Mouse (Mus musculus) WW6 (cell line): ENCODE measurements around the gene Pde7b.

Experiments used
- DNase-seq: peaks from one replicate; pipeline ENCODE4 v3.0.0-alpha.2; 2013; ENCODE audit warnings: low read depth, low spot score

Pde7b gene

GRCm38 (mm10) chr10:20724906-20725305 lies at the start of gene Pde7b:
Gene Pde7b (minus strand): TSS chr10:20725078.
- DNase-seq: no peak

GRCm38 (mm10) chr10:20772056-20772455 lies 47.2 kb upstream of the Pde7b start:
- DNase-seq: no peak

- DNase-seq: no peak
These were observed 45.6 kb upstream of the Pde7b start for GRCm38 (mm10) chr10:20770418-20770888.

- DNase-seq: no peak
These were observed 44.9 kb upstream of the Pde7b start for GRCm38 (mm10) chr10:20769557-20770417.

- no peak for DNase-seq
These were observed 39.5 kb upstream of the Pde7b start for GRCm38 (mm10) chr10:20764352-20764751.

- DNase-seq: no peak
These were observed 34.1 kb upstream of the Pde7b start for GRCm38 (mm10) chr10:20758939-20759338.

GRCm38 (mm10) chr10:20758259-20758658 lies 33.4 kb upstream of the Pde7b start:
- DNase-seq: no peak

- no peak for DNase-seq
These were observed 31.3 kb upstream of the Pde7b start for GRCm38 (mm10) chr10:20756219-20756618.

GRCm38 (mm10) chr10:20752883-20753282 lies 28.0 kb upstream of the Pde7b start:
- DNase-seq: no peak

- no peak for DNase-seq
These were observed 25.9 kb upstream of the Pde7b start for GRCm38 (mm10) chr10:20750642-20751251.

- no peak for DNase-seq
These were observed 24.1 kb upstream of the Pde7b start for GRCm38 (mm10) chr10:20748938-20749337.

GRCm38 (mm10) chr10:20747229-20747628 lies 22.4 kb upstream of the Pde7b start:
- DNase-seq: no peak

GRCm38 (mm10) chr10:20739801-20740200 lies 14.9 kb upstream of the Pde7b start:
- DNase-seq: no peak

- DNase-seq: no peak
These were observed 12.3 kb upstream of the Pde7b start for GRCm38 (mm10) chr10:20737146-20737545.

- DNase-seq: no peak
These were observed 11.0 kb upstream of the Pde7b start for GRCm38 (mm10) chr10:20735775-20736449.

- no peak for DNase-seq
These were observed 8.7 kb upstream of the Pde7b start for GRCm38 (mm10) chr10:20733576-20733975.

- no peak for DNase-seq
These were observed 7.3 kb upstream of the Pde7b start for GRCm38 (mm10) chr10:20732180-20732579.

GRCm38 (mm10) chr10:20730034-20730433 lies 5.2 kb upstream of the Pde7b start:
- no peak for DNase-seq

- no peak for DNase-seq
These were observed 606 bp upstream of the Pde7b start for GRCm38 (mm10) chr10:20725384-20725983.

GRCm38 (mm10) chr10:20724451-20724850 lies 427 bp downstream of the Pde7b start:
- no peak for DNase-seq

GRCm38 (mm10) chr10:20723962-20724361 lies 916 bp downstream of the Pde7b start:
- DNase-seq: no peak

- no peak for DNase-seq
These were observed 1.4 kb downstream of the Pde7b start for GRCm38 (mm10) chr10:20723521-20723915.
